Mouse (Mus musculus): Measurements from ENCODE around the gene Bcas3. TPM values are rescaled to one million over a fixed set of nuclear protein-coding genes. Genes with fewer than 3 reads are reported as not detected.

The Bcas3 gene
- polyA plus RNA-seq, 1 experiment from 2014 or later = 16.6 TPM

DNA sequence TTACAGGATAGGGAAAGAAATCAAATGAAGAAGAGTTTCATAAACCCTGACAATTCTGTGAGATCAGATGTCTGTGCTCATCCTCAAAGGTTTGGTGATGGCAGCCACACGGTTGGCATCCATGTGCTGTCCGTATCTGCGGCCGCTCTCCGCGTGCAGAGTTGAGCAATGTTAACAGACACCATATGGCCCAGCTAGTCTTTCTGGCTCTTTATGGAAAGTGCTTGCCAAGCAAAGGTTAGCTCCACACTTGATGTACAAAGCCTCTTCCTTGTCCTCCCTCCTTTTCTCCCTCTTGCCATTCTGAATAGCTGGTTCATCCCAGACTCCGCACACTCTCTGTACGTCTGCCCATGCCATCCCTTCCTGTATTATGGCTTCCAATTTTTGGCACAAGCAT is 269.0 kb downstream of the Bcas3 start:
- Histone ChIP-seq H3K27me3 (no peaks in the 10 kb centered on the region), H3K36me3 (no peaks in the 10 kb centered on the region), H3K27ac (no peak overlapping the region), H3K4me3 (no peak overlapping the region), H3K9ac (no peak overlapping the region), H3K4me1 (replicated peaks) (peaks cover 17% of the 10 kb centered on the region), H3K4me2 (no peak overlapping the region), H3K9me3 (replicated peaks) (no peaks in the 10 kb centered on the region)
- WGBS = 75% methylated on average over 8 of the region's 8 CpGs
- no peak for ATAC-seq (replicated peaks; ENCODE audit: insufficient number of reproducible peaks, insufficient read depth, low FRiP score, low read depth)

- H3K27ac ChIP-seq = no peak overlapping the region
- no peaks in the 10 kb centered on the region for H3K9me3 ChIP-seq (replicated peaks)
- H3K4me3 ChIP-seq = no peak overlapping the region
- ATAC-seq (replicated peaks; ENCODE audit: insufficient number of reproducible peaks, insufficient read depth, low FRiP score, low read depth) = no peak
- peaks cover 26% of the 10 kb centered on the region for H3K4me1 ChIP-seq (replicated peaks)
- no peaks in the 10 kb centered on the region for H3K27me3 ChIP-seq
- no peak overlapping the region for H3K9ac ChIP-seq
- WGBS = 68% methylated on average over 5 of the region's 5 CpGs
- no peaks in the 10 kb centered on the region for H3K36me3 ChIP-seq
- H3K4me2 ChIP-seq = no peak overlapping the region
These were observed 272.2 kb downstream of the Bcas3 start for GRCm38 (mm10) chr11:85625206-85625605.

GRCm38 (mm10) chr11:85626846-85627245 is 273.9 kb downstream of the Bcas3 start:
- Histone ChIP-seq H3K36me3 (no peaks in the 10 kb centered on the region), H3K4me3 (no peak overlapping the region), H3K4me1 (replicated peaks) (peaks cover 24% of the 10 kb centered on the region), H3K27me3 (no peaks in the 10 kb centered on the region), H3K27ac (no peak overlapping the region), H3K9ac (no peak overlapping the region), H3K9me3 (replicated peaks) (no peaks in the 10 kb centered on the region), H3K4me2 (no peak overlapping the region)
- 79% methylated on average over 2 of the region's 2 CpGs for WGBS
- no peak for ATAC-seq (replicated peaks; ENCODE audit: insufficient number of reproducible peaks, insufficient read depth, low FRiP score, low read depth)

DNA sequence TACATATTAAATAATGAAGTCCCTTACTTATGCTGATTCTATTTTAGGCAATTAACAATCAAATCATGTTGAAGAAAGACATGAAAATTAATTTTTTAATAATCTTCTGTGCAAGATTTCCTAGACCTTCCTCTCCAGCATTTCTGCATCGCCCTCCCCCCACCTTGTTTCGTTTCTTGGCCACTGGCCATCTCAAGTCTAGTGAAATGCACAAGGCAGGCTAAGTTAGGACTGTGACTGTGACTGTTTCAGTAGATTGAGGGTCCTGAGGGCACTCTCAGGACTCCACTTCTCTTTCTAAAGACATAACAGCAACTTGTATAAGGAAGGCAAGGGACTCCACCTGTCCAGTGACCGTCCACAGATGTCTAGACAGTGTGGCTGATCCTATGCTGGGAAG is 274.4 kb downstream of the Bcas3 start:
- H3K9ac ChIP-seq = no peak overlapping the region
- no peak for ATAC-seq (replicated peaks; ENCODE audit: insufficient number of reproducible peaks, insufficient read depth, low FRiP score, low read depth)
- 0 out of 2 replicates have a peak overlapping the region, but pooled peaks have one; percentile 8 for H3K4me2 ChIP-seq
- peaks cover 20% of the 10 kb centered on the region for H3K4me1 ChIP-seq (replicated peaks)
- WGBS = 36% methylated on average over 3 of the region's 3 CpGs
- no peak overlapping the region for H3K4me3 ChIP-seq
- no peak overlapping the region for H3K27ac ChIP-seq
- no peaks in the 10 kb centered on the region for H3K27me3 ChIP-seq
- H3K9me3 ChIP-seq (replicated peaks) = no peaks in the 10 kb centered on the region
- no peaks in the 10 kb centered on the region for H3K36me3 ChIP-seq

GRCm38 (mm10) chr11:85628303-85629063 is 275.5 kb downstream of the Bcas3 start:
- ATAC-seq (replicated peaks; ENCODE audit: insufficient number of reproducible peaks, insufficient read depth, low FRiP score, low read depth) = no peak; the same call in 1 of the 2 replicates
- H3K36me3 ChIP-seq = no peaks in the 10 kb centered on the region
- H3K9me3 ChIP-seq (replicated peaks) = no peaks in the 10 kb centered on the region
- H3K27me3 ChIP-seq = no peaks in the 10 kb centered on the region
- H3K9ac ChIP-seq = no peak overlapping the region
- no peak overlapping the region for H3K4me3 ChIP-seq
- peaks cover 19% of the 10 kb centered on the region for H3K4me1 ChIP-seq (replicated peaks)
- H3K27ac ChIP-seq = no peak overlapping the region
- 36% methylated on average over 13 of the region's 13 CpGs for WGBS
- no peak overlapping the region for H3K4me2 ChIP-seq

DNA sequence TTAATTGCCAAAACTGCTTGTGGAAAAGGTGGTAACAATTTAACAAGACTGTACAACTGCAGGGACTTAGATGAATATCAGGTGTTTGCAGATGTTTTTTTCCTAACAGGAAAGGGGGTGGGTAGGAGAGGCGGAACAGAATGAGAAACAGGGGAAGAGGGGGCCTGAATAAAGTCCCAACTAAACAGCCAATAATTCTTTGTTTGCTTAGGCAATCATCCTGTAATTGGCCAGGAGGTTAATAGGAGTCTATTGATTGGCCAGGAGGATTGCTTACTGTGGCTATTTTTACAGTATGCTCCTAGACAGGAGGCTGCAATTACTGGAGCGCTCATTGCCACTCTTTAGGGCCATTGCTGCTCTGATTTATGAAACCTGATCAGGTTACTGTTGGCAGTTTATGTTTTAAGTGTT is 279.6 kb downstream of the Bcas3 start:
- H3K9ac ChIP-seq = no peak overlapping the region
- H3K4me2 ChIP-seq = no peak overlapping the region
- 73% methylated on average over 2 of the region's 2 CpGs for WGBS
- no peak for ATAC-seq (replicated peaks; ENCODE audit: insufficient number of reproducible peaks, insufficient read depth, low FRiP score, low read depth)
- no peaks in the 10 kb centered on the region for H3K36me3 ChIP-seq
- no peak overlapping the region for H3K27ac ChIP-seq
- H3K27me3 ChIP-seq = no peaks in the 10 kb centered on the region
- no peaks in the 10 kb centered on the region for H3K9me3 ChIP-seq (replicated peaks)
- no peak overlapping the region for H3K4me3 ChIP-seq
- peaks cover 16% of the 10 kb centered on the region for H3K4me1 ChIP-seq (replicated peaks)

- 61% methylated on average over 12 of the region's 12 CpGs for WGBS
- H3K27ac ChIP-seq = no peak overlapping the region
- no peak overlapping the region for H3K9ac ChIP-seq
- H3K4me1 ChIP-seq (replicated peaks) = peaks cover 14% of the 10 kb centered on the region
- H3K9me3 ChIP-seq (replicated peaks) = no peaks in the 10 kb centered on the region
- H3K27me3 ChIP-seq = no peaks in the 10 kb centered on the region
- no peak for ATAC-seq (replicated peaks; ENCODE audit: insufficient number of reproducible peaks, insufficient read depth, low FRiP score, low read depth)
- H3K4me3 ChIP-seq = no peak overlapping the region
- H3K4me2 ChIP-seq = no peak overlapping the region
- no peaks in the 10 kb centered on the region for H3K36me3 ChIP-seq
These were observed 285.9 kb downstream of the Bcas3 start for GRCm38 (mm10) chr11:85638696-85639495.

DNA sequence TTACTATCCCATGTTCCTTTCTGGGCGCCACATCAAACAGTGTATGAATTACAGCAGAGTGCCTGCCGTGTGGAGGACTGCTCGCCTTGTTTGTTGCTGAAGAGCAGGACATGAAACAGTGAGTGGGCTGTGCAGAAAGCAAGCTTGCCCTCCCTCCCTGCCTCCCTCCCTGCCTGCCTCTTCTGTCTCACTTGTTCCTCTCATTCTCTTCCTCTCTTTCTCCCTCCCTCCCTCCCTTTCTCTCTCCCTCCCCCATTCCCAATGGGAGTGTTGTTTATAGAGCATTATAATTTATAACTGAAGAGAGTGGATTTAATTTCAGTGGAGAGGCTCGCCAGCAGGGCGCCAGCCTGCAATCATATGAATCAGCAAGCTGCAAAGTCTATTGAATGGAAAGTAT is 287.7 kb downstream of the Bcas3 start:
- H3K9me3 ChIP-seq (replicated peaks) = no peaks in the 10 kb centered on the region
- no peak overlapping the region for H3K27ac ChIP-seq
- no peak overlapping the region for H3K4me3 ChIP-seq
- no peaks in the 10 kb centered on the region for H3K36me3 ChIP-seq
- no peaks in the 10 kb centered on the region for H3K27me3 ChIP-seq
- H3K4me1 ChIP-seq (replicated peaks) = peaks cover 23% of the 10 kb centered on the region
- H3K4me2 ChIP-seq = peak overlapping the region; percentile 18; the same call in 1 of the 2 replicates
- no peak overlapping the region for H3K9ac ChIP-seq
- 39% methylated on average over 5 of the region's 5 CpGs for WGBS
- no peak; the same call in 1 of the 2 replicates for ATAC-seq (replicated peaks; ENCODE audit: insufficient number of reproducible peaks, insufficient read depth, low FRiP score, low read depth)

- Histone ChIP-seq H3K27me3 (no peaks in the 10 kb centered on the region), H3K4me2 (no peak overlapping the region), H3K9ac (no peak overlapping the region), H3K36me3 (no peaks in the 10 kb centered on the region), H3K4me3 (no peak overlapping the region), H3K4me1 (replicated peaks) (peaks cover 23% of the 10 kb centered on the region), H3K27ac (no peak overlapping the region), H3K9me3 (replicated peaks) (no peaks in the 10 kb centered on the region)
- 86% methylated on average over 4 of the region's 4 CpGs for WGBS
- ATAC-seq (replicated peaks; ENCODE audit: insufficient number of reproducible peaks, insufficient read depth, low FRiP score, low read depth) = no peak
These were observed 288.5 kb downstream of the Bcas3 start for GRCm38 (mm10) chr11:85641486-85641885.

- Histone ChIP-seq H3K4me2 (no peak overlapping the region), H3K9ac (no peak overlapping the region), H3K36me3 (no peaks in the 10 kb centered on the region), H3K4me3 (no peak overlapping the region), H3K27me3 (no peaks in the 10 kb centered on the region), H3K9me3 (replicated peaks) (no peaks in the 10 kb centered on the region), H3K27ac (no peak overlapping the region), H3K4me1 (replicated peaks) (peaks cover 18% of the 10 kb centered on the region)
- no peak for ATAC-seq (replicated peaks; ENCODE audit: insufficient number of reproducible peaks, insufficient read depth, low FRiP score, low read depth)
- 70% methylated on average over 6 of the region's 6 CpGs for WGBS
These were observed 289.6 kb downstream of the Bcas3 start for GRCm38 (mm10) chr11:85642591-85642990.

DNA sequence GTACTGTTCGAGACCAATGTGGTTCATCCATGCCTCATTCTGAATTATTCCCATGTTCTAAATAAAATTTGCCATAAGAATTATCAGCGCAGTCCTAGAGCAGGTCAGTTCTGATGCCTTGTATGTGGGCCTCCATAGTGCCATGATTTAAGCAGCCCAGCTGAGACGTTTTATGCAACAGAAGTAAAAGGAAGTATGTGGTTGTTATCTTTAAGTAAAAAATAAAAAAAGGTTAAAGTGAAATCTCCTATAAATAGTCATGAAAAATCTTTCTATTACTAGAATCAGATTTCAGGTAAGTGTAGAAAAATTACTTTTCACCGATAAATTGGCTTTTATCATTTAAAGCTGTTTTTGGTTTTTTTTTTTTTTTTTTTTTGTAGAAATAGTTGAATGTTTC is 290.1 kb downstream of the Bcas3 start:
- no peak overlapping the region for H3K9ac ChIP-seq
- no peak for ATAC-seq (replicated peaks; ENCODE audit: insufficient number of reproducible peaks, insufficient read depth, low FRiP score, low read depth)
- H3K36me3 ChIP-seq = no peaks in the 10 kb centered on the region
- WGBS = 84% methylated on average over 4 of the region's 4 CpGs
- H3K27ac ChIP-seq = no peak overlapping the region
- H3K4me1 ChIP-seq (replicated peaks) = peaks cover 18% of the 10 kb centered on the region
- no peaks in the 10 kb centered on the region for H3K27me3 ChIP-seq
- H3K4me3 ChIP-seq = no peak overlapping the region
- H3K9me3 ChIP-seq (replicated peaks) = no peaks in the 10 kb centered on the region
- H3K4me2 ChIP-seq = no peak overlapping the region

All from heart, embryonic 15.5 days (tissue).